8 mouse cellular contexts compared by ENCODE assay signal in the genomic region with DNA sequence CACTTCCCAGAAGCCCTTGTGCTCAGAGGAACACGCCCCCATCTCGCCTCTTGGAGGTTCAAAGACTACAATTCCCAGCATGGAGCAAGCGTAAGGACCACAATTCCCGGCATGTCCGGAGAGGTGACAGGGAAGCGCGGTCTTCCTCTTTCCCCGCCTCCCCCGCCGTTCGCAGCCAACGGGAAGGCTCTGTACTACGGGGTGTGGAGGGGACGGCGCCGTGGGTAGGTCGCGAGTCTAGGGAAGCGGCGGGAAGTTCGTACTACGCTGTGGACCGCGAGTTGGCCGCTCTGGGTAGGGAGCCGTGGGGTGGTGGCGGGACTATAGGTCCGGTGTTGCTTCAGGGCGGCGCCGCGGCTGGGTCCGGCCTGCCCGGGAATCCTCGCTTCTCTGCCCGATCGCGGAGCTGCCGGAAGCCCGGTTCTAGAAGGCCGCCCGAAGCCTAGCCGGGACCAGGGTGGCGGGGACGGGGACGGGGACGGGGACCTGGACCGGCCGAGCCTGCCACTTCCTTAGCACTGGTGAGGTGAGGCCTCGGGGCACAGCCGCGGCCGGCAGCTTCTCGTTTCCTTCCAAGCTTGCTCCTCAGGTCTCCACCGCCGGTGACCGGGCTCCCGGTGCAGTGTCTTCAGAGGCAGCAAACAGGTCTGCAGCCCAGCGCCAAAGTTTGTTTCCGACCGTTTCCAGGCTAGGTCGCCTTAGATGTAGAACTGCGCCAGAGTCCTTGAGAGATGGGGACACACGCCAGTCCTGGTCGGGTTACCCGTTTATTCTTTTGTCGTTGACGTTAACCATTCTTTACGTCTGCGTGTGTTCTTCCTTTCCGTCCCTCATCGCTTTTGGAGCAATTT. TPM values are rescaled to one million over a fixed set of nuclear protein-coding genes. Genes with fewer than 3 reads are reported as not detected.
DNase-seq lines count a peak whose midpoint lies in the region; ATAC-seq and TF ChIP-seq lines count a peak whose summit lies in the region.

A gene (plus strand): TSS at position 164 of the 851 bp plus-strand sequence.

- no peaks in the 10 kb centered on the region for H3K36me3 ChIP-seq in embryonic facial prominence, embryonic 13.5 days
- no peaks in the 10 kb centered on the region for H3K36me3 ChIP-seq in kidney, adult 2 months (ENCODE audit: control insufficient read depth, insufficient read depth, low read length)
- H3K36me3 ChIP-seq in limb, embryonic 12.5 days: 0 out of 2 replicates have a peak, but pooled peaks cover 4% of the 10 kb centered on the region
- no peaks in the 10 kb centered on the region for H3K36me3 ChIP-seq in midbrain, embryonic 15.5 days (replicated peaks)
- H3K36me3 ChIP-seq in spleen, adult 2 months (ENCODE audit: control insufficient read depth, insufficient read depth, low read length): no peaks in the 10 kb centered on the region

- DNase-seq in 3134 (ENCODE audit: extremely low read depth, insufficient read length, low spot score): peak; percentile 94
- peak; percentile 96 to 97 for DNase-seq in adrenal gland, postnatal 36 days
- peak; percentile 95 to 99 for DNase-seq in heart, adult 18-20 months
- peak; percentile 99 for DNase-seq in kidney, adult 2 months
- DNase-seq in spleen, adult 2 months (ENCODE audit: low read depth in 1 of 2, low spot score in 2 of 2): peak; percentile 88 to 92

- under 1% methylated on average over 72 of the region's 72 CpGs for WGBS in embryonic facial prominence, embryonic 13.5 days
- WGBS in kidney, adult 2 months: 1% methylated on average over 72 of the region's 72 CpGs
- under 1% methylated on average over 71 of the region's 72 CpGs for WGBS in limb, embryonic 12.5 days
- WGBS in midbrain, embryonic 15.5 days: under 1% methylated on average over 72 of the region's 72 CpGs
- WGBS in spleen, adult 2 months: 1% methylated on average over 72 of the region's 72 CpGs

- no peak for TF ChIP-seq CTCF in kidney, adult 2 months (conservative IDR thresholded peaks at IDR 0.05; ENCODE audit: insufficient read depth, insufficient read length, low read depth, low read length)
- TF ChIP-seq CTCF in spleen, adult 2 months (IDR thresholded peaks at IDR 0.05; ENCODE audit: extremely low read depth, insufficient read depth, insufficient read length, insufficient replicate concordance): no peak

- peak; percentile 99 for ATAC-seq in embryonic facial prominence, embryonic 13.5 days (ENCODE audit: insufficient number of reproducible peaks, insufficient read depth, low FRiP score, low TSS enrichment, low read depth)
- ATAC-seq in limb, embryonic 12.5 days (ENCODE audit: insufficient number of reproducible peaks, insufficient read depth, low FRiP score, low TSS enrichment, low read depth): peak; percentile 99
- peak; percentile 100 for ATAC-seq in midbrain, embryonic 15.5 days (replicated peaks)

- H3K9me3 ChIP-seq in embryonic facial prominence, embryonic 13.5 days: no peaks in the 10 kb centered on the region
- H3K9me3 ChIP-seq in limb, embryonic 12.5 days: no peaks in the 10 kb centered on the region; the same call in 1 of the 2 replicates
- no peaks in the 10 kb centered on the region for H3K9me3 ChIP-seq in midbrain, embryonic 15.5 days

- peaks cover 12% of the 10 kb centered on the region for H3K4me1 ChIP-seq in embryonic facial prominence, embryonic 13.5 days
- no peaks in the 10 kb centered on the region for H3K4me1 ChIP-seq in kidney, adult 2 months (ENCODE audit: control insufficient read depth, insufficient read depth, low read length)
- peaks cover 6% of the 10 kb centered on the region for H3K4me1 ChIP-seq in limb, embryonic 12.5 days (replicated peaks)
- H3K4me1 ChIP-seq in midbrain, embryonic 15.5 days: peaks cover 14% of the 10 kb centered on the region
- H3K4me1 ChIP-seq in spleen, adult 2 months (ENCODE audit: control insufficient read depth, insufficient read depth, insufficient read length): no peaks in the 10 kb centered on the region

- H3K4me2 ChIP-seq in embryonic facial prominence, embryonic 13.5 days: peak within 1 kb of the TSS; percentile 81
- peak within 1 kb of the TSS; percentile 81 for H3K4me2 ChIP-seq in limb, embryonic 12.5 days
- H3K4me2 ChIP-seq in midbrain, embryonic 15.5 days: peak within 1 kb of the TSS; percentile 95

- TF ChIP-seq POLR2A in kidney, adult 2 months (IDR thresholded peaks at IDR 0.05; ENCODE audit: low read depth, low read length): no peak
- TF ChIP-seq POLR2A in spleen, adult 2 months (IDR thresholded peaks at IDR 0.05; ENCODE audit: low read depth, low read length): peak; percentile 45

- peak within 1 kb of the TSS; percentile 93 for H3K4me3 ChIP-seq in embryonic facial prominence, embryonic 13.5 days
- H3K4me3 ChIP-seq in kidney, adult 2 months (ENCODE audit: insufficient read depth, low read depth, low read length): peak within 1 kb of the TSS; percentile 69
- H3K4me3 ChIP-seq in limb, embryonic 12.5 days (replicated peaks): peak within 1 kb of the TSS; percentile 93
- peak within 1 kb of the TSS; percentile 91 for H3K4me3 ChIP-seq in midbrain, embryonic 15.5 days
- peak within 1 kb of the TSS; percentile 78 for H3K4me3 ChIP-seq in spleen, adult 2 months (ENCODE audit: extremely low read depth, insufficient read depth, insufficient read length)

- H3K9ac ChIP-seq in embryonic facial prominence, embryonic 13.5 days: peak within 1 kb of the TSS; percentile 84
- peak within 1 kb of the TSS; percentile 84 for H3K9ac ChIP-seq in limb, embryonic 12.5 days (replicated peaks)
- peak within 1 kb of the TSS; percentile 65 for H3K9ac ChIP-seq in midbrain, embryonic 15.5 days

- H3K27ac ChIP-seq in embryonic facial prominence, embryonic 13.5 days: peak within 1 kb of the TSS; percentile 65; the same call in 1 of the 2 replicates
- no peak within 1 kb of the TSS for H3K27ac ChIP-seq in kidney, adult 2 months (ENCODE audit: insufficient read depth, low read depth, low read length)
- peak within 1 kb of the TSS; percentile 67; the same call in 1 of the 2 replicates for H3K27ac ChIP-seq in limb, embryonic 12.5 days
- peak within 1 kb of the TSS; percentile 55; the same call in 1 of the 2 replicates for H3K27ac ChIP-seq in midbrain, embryonic 15.5 days
- H3K27ac ChIP-seq in spleen, adult 2 months (ENCODE audit: insufficient read depth, low read length): peak within 1 kb of the TSS; percentile 58

- no peaks in the 10 kb centered on the region for H3K27me3 ChIP-seq in embryonic facial prominence, embryonic 13.5 days
- no peaks in the 10 kb centered on the region for H3K27me3 ChIP-seq in kidney, adult 2 months (replicated peaks; ENCODE audit: control insufficient read depth, insufficient read depth, low read length)
- H3K27me3 ChIP-seq in limb, embryonic 12.5 days: no peaks in the 10 kb centered on the region
- H3K27me3 ChIP-seq in midbrain, embryonic 15.5 days (replicated peaks): no peaks in the 10 kb centered on the region
- no peaks in the 10 kb centered on the region for H3K27me3 ChIP-seq in spleen, adult 2 months (ENCODE audit: control insufficient read depth, insufficient read depth, low read length)

RNA-seq across cellular contexts. Expression of the gene that starts here (rescaled TPM):
- total RNA-seq in adrenal gland, postnatal 36 days (2021): 10 to 100 TPM; 16.1 to 21.6 TPM
- 65.7 and 73.8 TPM in 2 replicates for polyA plus RNA-seq in embryonic facial prominence, embryonic 13.5 days (2015; fragmentation: Nextera tagmentation; extraction: Ambion mirVana)
- total RNA-seq in heart, adult 18-20 months (2021): 1 to 10 TPM; 9.0 to 9.4 TPM
- polyA plus RNA-seq in kidney, adult 2 months (2012; rRNA removed): 4.0 and 4.6 TPM in 2 replicates
- polyA plus RNA-seq in limb, embryonic 12.5 days (2016; fragmentation: Nextera tagmentation; extraction: Ambion mirVana): 89.2 and 91.6 TPM in 2 replicates
- 31.6 and 32.6 TPM in 2 replicates for polyA plus RNA-seq in midbrain, embryonic 15.5 days (2015; fragmentation: Nextera tagmentation; extraction: Ambion mirVana)
- polyA plus RNA-seq in spleen, adult 2 months (2012; rRNA removed): 8.4 and 9.5 TPM in 2 replicates
